Mouse (Mus musculus) B cell, adult 2 months (primary cell): ENCODE measurements at regions not wholly inside any gene's neighbourhood (a gene's known extent, or its start where the extent isn't known, plus 50 kb on each side); places are given as distances from the start of the nearest gene placed in this dataset.

ENCODE experiments used
- DNase-seq, 2 experiments: peaks; one replicate each; pipeline ENCODE4 v3.0.0; 2022

DNA sequence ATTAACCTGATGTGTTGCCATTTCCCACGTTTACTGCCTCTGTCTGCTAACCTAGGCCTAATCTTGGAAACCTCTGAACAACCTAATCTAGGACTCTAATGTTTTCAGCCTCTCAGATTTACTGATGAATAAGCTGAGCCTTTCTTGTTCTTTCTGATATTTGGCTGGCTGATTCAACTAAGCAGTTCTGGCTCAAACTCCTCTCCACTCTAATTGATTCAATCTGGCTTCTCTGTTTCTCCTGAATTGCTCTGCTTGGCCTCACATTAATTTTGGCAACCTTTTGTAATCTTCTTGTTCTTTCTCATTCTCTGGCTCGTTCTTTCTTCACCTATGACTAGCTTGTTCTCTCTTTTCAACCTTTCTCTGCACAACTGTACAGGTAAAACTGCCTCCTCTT lies 1561.2 kb upstream of the Zeb2 start:
- DNase-seq: no peak

DNA sequence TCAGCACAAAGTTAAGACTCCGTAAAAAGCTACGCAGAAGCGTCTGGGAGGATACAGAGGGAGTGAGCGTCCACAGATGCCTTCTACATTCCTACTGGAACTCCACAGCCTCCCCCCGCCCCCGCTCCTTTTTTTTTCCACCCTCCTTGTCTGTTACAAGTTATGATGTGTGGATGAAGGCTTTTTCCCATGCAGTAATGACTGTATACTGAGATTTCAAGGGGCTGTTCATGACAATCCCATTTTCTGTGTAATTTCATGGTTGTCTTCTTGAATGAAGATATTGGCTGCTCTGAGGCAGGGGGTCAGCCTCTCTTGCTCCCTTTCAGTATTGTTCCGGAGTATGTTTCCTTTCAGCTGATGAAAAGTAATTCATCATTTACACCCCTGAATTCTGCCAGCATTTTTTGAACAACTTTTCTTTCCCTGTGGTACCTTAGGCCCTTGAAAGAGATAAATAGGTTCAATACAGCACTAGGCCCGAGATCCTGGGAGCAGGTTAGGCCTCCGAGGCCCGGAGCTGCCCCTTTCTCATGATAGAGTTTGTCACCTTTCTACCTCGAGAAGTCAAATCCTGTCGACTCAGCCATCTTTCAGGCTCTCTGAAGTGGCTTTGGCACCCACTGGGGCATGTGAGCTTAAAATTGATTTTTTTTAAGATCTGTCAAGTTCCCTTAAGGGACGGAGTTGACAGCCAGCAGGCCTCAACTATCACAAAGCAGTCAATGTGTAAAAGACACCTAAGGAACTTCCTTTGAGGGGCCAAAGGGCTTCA lies 1552.5 kb upstream of the Zeb2 start:
- DNase-seq: no peak

DNA sequence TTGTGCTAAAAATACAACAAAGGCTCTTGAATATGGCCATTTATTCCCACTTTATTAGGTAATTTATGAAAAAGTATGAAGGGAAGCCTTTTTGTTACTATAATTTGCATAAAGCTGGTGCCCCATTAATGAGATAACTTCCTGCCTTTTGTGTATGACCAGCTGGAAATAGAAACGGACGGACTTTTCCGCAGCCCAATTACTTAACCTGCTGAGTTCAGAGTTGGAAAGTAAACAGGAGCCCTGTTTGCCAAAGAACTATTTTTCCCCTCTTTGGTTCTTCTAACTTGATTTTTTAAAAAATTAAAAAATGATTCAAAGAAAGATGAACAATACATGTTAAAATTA lies 1549.8 kb upstream of the Zeb2 start:
- DNase-seq: no peak

DNA sequence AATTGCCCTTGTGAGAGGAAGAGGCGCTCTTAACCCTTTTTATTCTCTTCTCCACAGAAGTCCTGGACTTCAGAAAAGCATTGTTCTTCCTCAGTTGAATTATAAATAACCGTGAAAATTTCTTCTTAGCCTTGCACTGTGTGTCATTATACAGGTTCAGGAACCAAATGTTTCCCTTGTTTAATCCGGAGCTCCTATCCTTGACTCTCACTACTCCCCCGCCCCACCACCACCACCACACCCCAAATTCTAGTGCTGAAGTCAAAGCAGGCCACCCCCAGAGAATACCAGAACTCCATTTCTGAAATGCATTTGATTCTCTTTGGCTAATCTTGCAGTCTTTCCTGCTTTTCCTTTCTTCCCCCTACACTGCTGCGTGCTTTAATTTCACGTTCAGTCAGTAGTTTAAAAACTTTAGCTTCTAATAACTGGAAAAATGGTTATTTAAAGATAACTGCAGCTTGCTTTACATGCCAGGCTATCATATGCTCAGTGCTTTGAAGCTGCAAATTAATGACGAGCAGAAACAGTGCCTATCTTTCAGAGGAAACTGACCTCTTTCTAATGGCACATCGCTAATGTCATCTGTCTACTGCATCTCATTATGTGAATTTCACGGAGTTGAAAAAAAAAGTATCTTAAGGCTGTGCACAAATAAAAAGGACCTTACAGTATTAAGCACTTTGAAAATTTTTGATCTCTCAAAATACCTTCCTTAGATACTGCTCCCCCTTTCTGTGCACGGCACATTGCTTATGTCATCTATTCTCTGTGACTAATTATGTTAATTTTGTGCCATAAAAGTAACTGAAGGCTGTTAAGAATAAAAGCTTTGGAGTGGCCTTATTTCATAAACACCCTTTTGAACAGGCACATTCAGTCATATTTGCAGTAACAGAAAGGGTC lies 1549.1 kb upstream of the Zeb2 start:
- DNase-seq: no peak

DNA sequence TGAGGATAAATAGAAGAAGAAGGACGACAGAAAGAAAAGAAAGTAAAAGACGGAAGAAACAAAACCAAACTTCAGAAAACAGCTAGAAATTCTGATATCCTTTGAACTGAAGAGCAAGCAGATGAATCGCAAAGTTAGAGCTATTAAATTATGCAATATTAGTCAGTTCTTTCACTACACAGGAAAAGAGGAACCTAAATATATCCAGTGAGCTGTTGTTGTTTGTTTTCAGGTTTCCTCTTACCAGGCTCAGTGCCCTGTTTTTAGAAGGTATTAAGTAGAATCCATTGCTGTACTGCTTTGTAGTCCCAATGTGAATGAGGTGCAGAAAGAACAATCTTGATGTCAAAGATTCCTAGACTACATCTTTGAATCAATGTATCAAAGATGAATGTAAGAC lies 1544.7 kb upstream of the Zeb2 start:
- DNase-seq: no peak

DNA sequence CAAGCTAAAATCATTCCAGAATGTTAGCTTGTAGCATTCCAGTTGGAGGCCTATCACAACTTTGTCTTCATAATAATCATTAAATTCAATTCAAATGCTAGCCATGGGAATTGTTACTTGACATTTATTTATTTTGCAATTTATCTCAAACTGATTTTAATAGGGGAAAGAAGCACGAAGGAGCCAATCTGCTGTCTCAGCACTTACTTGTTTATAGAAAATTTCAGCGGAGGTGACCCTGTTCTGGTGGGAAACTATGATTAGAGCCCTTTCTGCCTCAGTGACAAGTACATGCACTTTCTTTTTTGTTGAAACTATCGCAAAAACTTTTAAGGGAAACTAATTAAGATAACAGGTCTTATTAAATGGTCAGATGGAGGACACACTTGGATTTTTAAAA lies 1543.4 kb upstream of the Zeb2 start:
- DNase-seq: no peak

DNA sequence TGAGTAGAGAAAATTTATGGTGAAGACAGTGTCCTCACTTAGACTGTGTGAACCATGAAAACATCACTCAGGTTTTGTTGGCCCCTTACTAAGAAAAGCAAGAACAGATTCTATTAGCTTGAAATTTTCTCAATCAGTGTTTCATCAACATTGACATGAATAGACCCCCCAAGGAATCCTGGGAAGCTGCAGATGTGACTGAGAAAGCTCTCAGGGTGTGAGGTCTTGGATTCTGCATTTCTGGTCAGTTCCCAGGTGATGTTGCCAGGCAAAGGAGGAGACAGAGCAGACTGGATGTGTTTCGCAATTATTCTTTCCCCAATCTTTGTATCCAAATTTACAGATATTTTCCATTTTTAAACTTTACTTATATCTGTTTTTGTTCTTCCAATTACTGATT lies 1538.1 kb upstream of the Zeb2 start:
- DNase-seq: no peak

DNA sequence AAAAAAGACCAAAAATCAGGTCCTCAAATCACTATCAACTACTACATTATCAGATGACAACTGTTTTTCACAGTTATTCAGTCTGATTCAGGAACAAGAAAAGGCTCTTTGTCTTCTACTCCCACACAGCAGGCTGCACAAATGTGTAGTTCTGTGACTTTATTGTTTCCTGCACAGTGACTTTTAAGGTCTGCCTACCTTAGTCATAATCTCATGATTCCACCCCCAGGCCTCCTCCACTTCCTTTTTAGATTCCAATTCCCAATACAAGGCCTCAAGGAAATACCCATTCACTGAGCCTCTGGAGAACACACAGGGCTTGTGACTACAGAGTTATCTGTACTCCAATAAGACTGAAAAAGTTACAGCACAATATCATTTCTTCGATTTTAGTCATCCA lies 1535.4 kb upstream of the Zeb2 start:
- no peak for DNase-seq

DNA sequence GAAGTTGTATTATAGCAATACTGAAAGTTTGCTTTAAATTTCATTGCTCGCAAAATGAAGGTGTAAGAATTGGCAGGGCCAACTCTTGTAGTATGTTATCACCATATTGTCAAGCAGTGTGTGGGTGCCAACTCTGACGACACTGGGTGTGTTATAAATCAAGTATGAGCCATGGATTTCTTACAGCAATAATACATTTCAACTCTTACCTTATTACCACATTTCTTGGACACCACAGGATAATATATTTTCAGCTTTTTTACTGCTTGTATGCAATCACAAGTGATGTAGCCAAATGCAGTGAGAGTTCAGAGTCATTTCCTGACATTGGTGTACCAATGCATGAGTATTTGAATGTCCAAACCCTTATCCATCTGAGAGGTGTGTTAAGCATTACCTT lies 1529.2 kb upstream of the Zeb2 start:
- DNase-seq: no peak

DNA sequence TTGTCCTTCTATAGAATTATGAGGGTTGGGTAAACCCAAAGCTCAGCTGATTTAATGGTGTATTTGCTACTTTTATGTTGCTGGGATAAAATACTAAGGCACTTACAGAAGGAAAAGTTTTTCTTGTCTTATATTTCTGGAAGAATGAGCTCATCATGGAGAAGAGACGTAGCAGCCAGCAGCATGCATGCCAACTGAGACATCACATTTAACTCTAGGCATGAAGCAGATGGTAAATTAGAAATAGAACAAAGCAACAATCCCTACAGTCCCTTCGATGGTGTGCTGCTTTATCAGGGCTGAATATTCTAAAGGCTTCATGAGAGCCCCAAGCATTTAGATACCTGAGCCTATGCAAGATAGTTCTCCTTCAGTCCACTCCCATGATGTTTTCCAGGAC lies 1492.0 kb upstream of the Zeb2 start:
- no peak for DNase-seq

DNA sequence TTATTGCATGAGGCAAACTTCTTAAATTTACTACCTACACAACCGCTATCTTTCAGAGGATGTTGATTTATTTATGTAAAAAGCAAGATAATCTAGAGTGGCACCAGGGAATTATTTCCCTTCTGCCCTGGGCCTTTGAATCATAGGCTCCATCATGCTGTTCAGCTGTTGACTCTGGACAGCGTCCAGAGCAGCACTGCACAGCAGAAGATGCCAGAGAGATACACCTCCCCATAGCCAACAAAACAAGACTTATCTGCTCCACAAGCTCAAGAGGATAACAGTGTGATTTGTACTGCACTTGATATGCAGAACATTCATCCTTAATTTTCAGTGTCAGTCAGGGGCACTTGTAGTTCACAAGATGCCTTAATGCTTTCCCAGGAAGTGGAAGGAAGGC lies 1464.6 kb upstream of the Zeb2 start:
- no peak for DNase-seq

DNA sequence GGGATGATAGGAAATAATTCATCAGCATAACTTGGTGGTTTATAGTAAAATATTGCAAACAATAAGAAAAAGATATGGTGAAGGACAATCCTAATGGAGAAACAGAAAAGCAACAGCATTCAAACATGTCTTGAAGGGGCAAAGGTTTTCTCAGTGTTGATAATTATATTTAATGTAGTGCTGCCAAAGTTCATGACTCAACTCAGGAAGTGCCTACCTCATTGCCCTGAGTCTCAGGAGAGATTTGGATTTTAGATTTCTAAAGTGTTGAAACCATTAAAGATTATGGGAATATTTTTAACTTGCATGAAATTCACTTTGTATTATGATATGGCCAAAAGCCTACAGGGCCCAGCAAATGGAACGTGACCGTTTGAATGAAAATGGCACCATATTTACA lies 1453.2 kb upstream of the Zeb2 start:
- DNase-seq: no peak

DNA sequence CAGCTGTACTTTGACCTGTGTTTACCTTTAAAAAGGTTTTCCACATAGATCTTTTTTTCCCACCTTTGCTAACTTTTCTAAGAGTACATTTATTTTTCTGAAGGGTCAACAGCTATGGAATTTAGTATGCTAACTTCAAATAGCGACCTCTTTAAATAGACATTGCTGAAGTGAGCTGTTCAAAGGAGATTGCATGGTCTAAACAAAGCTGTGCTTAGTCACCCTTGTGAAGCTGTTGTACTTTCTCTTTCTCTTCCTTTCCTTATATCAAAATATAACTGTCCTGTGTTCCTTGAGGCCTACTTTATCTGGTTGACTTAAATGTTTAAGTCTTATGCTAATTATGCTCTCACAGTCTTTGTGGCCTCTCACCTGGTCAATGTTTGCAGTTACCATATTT lies 1416.2 kb upstream of the Zeb2 start:
- DNase-seq: no peak

DNA sequence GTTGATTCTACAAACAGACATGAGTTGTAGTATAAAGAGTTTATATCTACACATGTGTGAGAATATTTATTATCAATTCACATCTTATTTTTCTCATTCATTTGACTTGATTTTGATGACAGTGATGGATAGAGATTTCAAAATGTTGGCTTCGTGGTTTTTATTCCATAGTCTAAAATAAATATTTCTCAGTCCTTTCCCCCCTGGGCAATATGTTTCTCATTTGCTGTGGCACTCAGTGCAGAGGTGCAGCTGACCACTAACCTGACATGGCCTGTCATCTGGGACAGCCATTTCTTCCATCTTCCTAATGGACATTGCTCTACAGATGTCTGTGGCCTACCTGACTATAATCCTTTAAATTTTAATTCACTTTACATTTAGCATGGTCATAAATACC lies 1413.5 kb upstream of the Zeb2 start:
- no peak for DNase-seq

DNA sequence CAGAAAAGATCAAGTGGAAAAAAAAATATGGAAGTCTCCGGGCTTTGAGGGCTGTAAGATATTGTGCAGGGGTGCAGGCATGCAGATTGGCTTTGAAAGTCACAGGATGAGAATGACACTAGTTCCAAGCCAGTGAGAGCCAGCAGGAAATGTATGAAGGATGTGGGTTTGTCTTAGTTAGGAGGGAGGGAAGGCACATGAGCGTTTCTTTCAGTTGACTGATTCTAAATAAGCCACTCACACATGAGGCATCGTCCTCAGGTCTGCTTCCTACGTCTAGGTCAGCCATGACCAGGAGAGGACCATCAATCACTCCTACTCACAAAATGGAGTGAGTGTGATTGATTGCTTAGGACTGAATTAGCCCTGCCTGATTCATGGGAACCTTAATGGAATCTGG lies 1408.0 kb upstream of the Zeb2 start:
- peak; percentile 32 to 34 for DNase-seq

DNA sequence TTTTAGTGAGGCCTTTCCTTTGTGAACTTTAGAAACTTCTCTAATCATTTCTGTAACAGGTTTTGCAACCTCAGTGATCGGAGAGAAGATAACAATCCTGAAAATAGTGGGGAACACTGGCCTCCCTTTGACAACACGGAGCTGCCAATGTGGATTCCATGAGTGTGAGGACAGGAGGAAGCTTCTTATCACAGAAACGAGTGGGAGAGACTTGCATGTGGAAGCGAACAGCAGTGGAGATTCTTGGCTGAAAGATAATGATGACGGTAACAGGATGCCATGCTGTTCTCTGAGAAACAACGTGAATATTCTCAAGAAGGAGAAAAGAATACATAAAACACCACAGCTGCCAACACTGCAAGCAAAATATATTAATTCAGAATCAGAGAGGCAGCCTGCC lies 1407.4 kb upstream of the Zeb2 start:
- DNase-seq: no peak

DNA sequence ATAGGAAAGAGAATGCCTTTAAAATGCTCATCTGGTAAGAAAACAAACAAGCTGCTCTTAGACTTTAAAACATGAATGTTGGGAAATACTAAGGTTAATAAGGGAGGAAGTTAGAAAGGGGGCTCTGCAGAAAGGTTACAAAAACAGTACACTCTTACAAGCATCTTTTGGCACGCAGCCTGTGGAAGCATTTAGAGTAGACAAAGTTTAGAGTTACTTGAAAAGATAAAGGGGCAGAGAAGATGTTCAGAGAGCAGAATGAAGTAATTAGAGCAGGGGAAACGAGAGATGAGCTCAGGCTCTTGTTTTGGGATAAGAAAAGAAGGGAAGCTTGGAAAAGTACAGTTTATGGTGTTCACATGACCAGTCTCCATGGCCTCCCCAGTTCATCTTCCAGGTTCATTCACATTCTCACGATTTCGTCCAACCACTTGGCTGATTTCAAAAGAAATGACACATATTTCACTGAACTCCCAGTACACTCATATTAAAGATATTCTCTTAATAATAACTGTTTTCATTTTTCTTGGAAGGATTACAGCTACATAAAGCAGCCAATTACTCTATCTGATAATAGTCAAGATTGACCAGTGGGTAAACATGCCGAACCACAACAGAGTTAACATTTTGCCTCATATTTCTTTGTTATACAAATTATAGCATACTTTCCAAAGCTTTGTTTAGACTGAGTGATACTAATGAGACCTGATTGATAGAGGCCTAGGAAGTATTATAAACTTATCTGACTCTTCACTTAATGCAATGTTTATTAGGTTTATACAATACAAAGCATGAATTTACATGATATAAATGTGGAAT lies 1404.2 kb upstream of the Zeb2 start:
- DNase-seq: no peak

DNA sequence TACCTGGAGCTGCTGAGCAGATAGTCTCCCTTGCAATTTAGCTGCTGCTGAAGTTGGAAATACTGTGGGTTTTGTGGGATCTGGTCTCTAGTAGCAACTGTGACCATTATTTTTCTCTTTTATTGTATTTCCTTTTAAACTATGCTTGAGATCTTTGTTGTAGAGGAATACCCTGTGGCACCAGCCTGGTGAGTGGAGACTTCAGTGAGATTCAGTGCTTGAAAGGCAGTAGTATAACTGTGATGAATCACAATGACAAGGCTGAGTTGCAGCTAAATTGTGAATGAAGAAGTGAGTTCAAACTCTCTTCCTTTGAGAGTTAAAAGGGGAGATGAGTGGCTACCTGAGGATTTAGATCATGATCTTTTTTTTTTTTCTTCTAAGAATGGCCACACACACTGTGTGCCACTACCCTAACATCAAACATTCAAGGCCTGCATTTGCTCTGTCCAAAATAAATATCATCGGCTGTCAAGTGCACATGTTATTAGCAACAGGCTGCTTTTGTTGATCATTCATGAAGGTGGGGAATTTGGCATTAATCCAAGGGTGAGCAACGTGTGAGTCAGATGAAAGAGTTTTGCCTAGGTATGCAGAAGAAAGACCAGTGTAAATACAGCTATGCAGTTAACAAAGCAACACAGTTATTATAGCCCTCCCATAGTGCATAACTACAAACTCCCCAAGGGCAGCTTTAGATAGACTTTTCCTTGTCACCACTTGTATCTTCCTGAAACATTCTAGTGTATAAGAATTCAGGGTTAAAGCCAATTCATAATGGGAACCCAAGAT lies 1395.2 kb upstream of the Zeb2 start:
- no peak for DNase-seq

DNA sequence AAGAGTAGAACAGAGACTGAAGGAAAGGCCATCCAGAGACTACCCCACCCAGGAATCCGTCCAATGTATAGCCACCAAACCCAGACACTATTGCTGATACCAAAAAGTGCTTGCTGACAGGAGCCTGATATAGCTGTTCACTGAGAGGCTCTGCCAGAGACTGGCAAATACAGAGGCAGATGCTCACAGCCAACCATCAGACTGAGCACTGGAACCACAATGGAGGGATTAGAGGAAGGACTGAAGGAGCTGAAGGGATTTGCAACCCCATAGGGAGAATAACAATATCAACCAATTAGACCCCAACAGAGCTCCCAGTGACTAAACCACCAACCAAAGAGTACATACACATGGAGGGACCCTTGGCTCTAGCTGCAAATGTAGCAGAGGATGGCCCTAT lies 1389.8 kb upstream of the Zeb2 start:
- DNase-seq: no peak

DNA sequence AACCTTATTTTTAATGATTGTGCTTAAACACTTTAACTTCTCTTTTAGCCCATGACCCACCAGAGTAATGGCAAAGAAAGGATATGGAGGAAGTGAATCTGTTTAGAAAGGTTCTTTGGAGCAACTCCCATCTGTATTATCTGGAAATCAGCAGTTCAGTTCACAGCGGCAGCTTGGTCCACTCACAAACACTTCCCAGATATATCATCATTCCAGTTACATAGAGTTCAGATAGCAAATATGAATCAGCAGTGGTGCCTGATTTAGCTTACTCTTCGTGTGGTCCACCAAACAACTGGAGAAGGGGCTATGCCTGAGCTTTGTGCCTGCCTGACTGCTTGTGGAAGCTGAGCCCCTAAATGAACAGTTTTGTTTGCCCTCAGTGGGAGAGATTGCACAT lies 1385.9 kb upstream of the Zeb2 start:
- no peak for DNase-seq

DNA sequence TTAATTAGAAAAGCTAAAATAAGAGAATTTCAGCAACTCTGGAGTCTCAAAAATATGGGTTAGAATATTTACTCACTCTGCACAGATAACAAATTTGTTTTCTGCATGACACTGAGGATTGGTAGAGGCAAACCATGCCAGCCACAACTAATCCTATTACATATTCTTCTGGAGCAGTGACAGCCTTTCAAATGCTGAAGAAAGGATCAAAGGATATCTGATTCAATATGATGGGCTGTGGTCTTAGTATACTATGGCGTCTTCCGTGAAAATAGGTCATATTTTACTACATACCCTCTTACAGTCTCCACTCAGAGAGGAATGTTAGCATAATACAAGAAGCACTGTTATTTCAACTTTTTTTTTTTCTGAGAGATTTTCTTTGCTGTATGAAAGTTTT lies 1375.1 kb upstream of the Zeb2 start:
- no peak for DNase-seq

DNA sequence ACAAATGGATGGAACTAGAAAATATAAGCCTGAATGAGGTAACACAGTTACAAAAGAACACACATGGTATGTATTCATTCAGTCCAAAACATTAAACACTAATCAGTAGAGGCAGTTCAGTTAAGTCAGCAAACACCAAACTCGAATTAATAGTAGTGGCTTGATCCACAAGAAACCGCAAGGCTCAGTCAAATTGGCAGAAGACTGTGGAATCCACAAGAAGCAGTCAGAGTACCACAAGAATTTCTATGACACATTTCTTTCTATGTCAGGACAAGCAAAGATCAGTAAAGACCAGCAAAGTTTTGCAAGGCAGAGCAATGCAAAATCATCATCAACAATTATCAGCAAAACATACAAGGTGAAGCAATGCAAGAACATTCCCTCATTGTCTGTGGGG lies 1373.9 kb upstream of the Zeb2 start:
- DNase-seq: no peak
